Mouse (Mus musculus) C2C12 (cell line): ENCODE measurements at regions not wholly inside any gene's neighbourhood (a gene's known extent, or its start where the extent isn't known, plus 50 kb on each side); places are given as distances from the start of the nearest gene placed in this dataset.

Source experiments
- H3K27me3 ChIP-seq: one replicate; pipeline ENCODE4 v1.6.1; 2011; ENCODE audit not compliant: control insufficient read depth, insufficient read depth, insufficient read length
- H3K36me3 ChIP-seq: one replicate; pipeline ENCODE4 v1.6.1; 2011; ENCODE audit not compliant: control insufficient read depth, insufficient read depth
- H3K4me3 ChIP-seq: one replicate; pipeline ENCODE4 v1.5.1; 2011; ENCODE audit warnings: mild to moderate bottlenecking, control low read depth; ENCODE audit not compliant: poor library complexity, insufficient read depth, severe bottlenecking
- H3K79me2 ChIP-seq: one replicate; pipeline ENCODE4 v1.6.1; 2011; ENCODE audit not compliant: control insufficient read depth, insufficient read depth
- H3K79me3 ChIP-seq: one replicate; pipeline ENCODE4 v1.6.1; 2011; ENCODE audit warnings: low read depth, control low read depth
- H3ac ChIP-seq: one replicate; pipeline ENCODE3; 2011; ENCODE audit warnings: low read depth; ENCODE audit not compliant: control insufficient read depth, insufficient read length
- CEBPB ChIP-seq: IDR thresholded peaks from one replicate; pipeline ENCODE4 v1.6.1; 2011; ENCODE audit warnings: low read depth, mild to moderate bottlenecking, control low read depth, moderate library complexity
- CTCF ChIP-seq: IDR thresholded peaks from one replicate; pipeline ENCODE4 v1.5.1; 2011; ENCODE audit not compliant: control insufficient read depth, insufficient read depth, insufficient read length
- FOSL1 ChIP-seq: IDR thresholded peaks from one replicate; pipeline ENCODE4 v1.8.0; 2011; ENCODE audit warnings: mild to moderate bottlenecking, low read length; ENCODE audit not compliant: poor library complexity, insufficient read depth, severe bottlenecking
- MAX ChIP-seq: IDR thresholded peaks from one replicate; pipeline ENCODE4 v1.6.1; 2011; ENCODE audit warnings: mild to moderate bottlenecking, control low read depth
- MYOD1 ChIP-seq: IDR thresholded peaks from one replicate; pipeline ENCODE4 v1.6.1; 2011; ENCODE audit warnings: low read depth; ENCODE audit not compliant: control insufficient read depth, insufficient read length
- MYOG ChIP-seq: IDR thresholded peaks from one replicate; pipeline ENCODE4 v1.6.1; 2011; ENCODE audit not compliant: control insufficient read depth, insufficient read length; ENCODE audit errors: extremely low read depth
- USF1 ChIP-seq: IDR thresholded peaks from one replicate; pipeline ENCODE4 v1.6.1; 2011; ENCODE audit warnings: low read depth, mild to moderate bottlenecking, control low read depth, moderate library complexity

DNA sequence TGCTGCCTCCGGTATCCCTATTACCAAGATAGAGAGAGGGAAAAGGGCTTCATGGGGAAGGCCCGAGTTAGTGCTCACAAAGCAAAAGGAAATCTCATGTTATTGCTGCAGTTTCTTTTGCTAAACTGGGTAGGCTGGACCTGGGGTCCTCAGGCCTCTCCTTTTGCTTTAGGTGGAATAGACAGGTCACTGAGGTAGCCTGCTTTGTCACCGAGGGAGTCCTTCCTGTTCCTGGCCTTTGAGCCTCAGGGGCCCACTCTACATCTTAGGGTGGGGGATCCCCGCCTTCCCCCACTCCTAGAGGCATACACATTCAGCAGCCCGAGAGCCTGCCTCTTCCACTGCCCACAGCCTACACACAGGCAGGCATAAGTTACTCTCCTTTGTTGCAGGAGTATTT, 435.5 kb upstream of the Tle4 start:
- Histone ChIP-seq H3K36me3 (no peaks in the 10 kb centered on the region), H3K79me2 (no peaks in the 10 kb centered on the region), H3K79me3 (no peaks in the 10 kb centered on the region), H3ac (no peak overlapping the region), H3K4me3 (no peak overlapping the region), H3K27me3 (no peaks in the 10 kb centered on the region)
- TF ChIP-seq FOSL1 (no peak), CTCF (no peak), MAX (no peak), MYOG (no peak), USF1 (no peak), CEBPB (no peak)

- H3K79me3 ChIP-seq, result no peaks in the 10 kb centered on the region
- no peaks in the 10 kb centered on the region for H3K79me2 ChIP-seq
- H3K4me3 ChIP-seq, result no peak overlapping the region
- no peaks in the 10 kb centered on the region for H3K36me3 ChIP-seq
- H3K27me3 ChIP-seq, result no peaks in the 10 kb centered on the region
- TF ChIP-seq CEBPB, result no peak
- H3ac ChIP-seq, result no peak overlapping the region
Measured at GRCm38 (mm10) chr19:15032297-15032947, 434.6 kb upstream of the Tle4 start.

- Histone ChIP-seq H3K36me3 (no peaks in the 10 kb centered on the region), H3K4me3 (no peak overlapping the region), H3K79me2 (no peaks in the 10 kb centered on the region), H3K79me3 (no peaks in the 10 kb centered on the region), H3K27me3 (no peaks in the 10 kb centered on the region), H3ac (no peak overlapping the region)
- TF ChIP-seq FOSL1 (no peak), CEBPB (no peak), MAX (no peak), MYOD1 (no peak)
Measured at GRCm38 (mm10) chr19:15031483-15031882, 433.6 kb upstream of the Tle4 start.

DNA sequence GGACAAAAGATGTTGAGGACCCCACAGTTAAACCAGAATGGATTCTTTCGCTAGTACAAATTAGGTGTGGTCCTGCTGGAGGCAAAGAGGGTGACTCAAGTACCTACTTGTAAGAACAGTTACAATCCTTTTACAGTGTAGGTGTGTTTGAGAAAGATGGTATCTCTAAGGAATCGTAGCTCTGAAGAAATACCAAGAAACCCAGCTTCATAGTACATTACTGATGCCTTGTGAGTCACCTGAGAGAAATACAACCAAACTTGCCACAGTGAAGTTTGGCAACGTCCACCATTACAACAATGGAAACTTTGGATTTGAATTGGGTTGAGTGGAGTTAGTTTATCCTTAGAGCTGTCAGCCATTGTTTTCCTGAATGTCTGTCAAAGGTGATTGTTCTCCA, 405.7 kb upstream of the Tle4 start:
- no peaks in the 10 kb centered on the region for H3K36me3 ChIP-seq

DNA sequence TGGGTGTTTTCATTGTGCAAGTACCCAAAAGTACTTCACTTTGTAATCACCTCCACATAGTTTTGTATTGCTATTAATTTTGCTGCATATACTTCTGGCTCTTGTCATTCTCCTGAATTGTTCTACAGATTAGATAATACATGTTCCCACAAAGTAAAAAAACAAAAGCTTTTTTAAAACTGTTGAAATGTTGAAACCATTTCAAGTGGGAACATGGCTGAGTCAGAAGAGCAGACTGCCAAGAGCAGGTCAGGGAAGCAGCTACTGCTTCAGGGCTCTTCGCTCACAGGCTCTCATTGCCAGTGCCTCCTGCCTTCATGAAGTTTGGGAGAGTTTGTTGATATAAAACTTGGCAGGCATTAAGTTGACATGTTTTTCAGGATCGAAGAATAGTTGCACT, 395.5 kb upstream of the Tle4 start:
- no peaks in the 10 kb centered on the region for H3K79me2 ChIP-seq
- no peak overlapping the region for H3ac ChIP-seq
- no peak overlapping the region for H3K4me3 ChIP-seq
- TF ChIP-seq FOSL1 (no peak), MAX (no peak), USF1 (no peak), CEBPB (no peak), MYOG (no peak), CTCF (no peak), MYOD1 (no peak)
- H3K79me3 ChIP-seq, result no peaks in the 10 kb centered on the region
- H3K36me3 ChIP-seq, result no peaks in the 10 kb centered on the region
- no peaks in the 10 kb centered on the region for H3K27me3 ChIP-seq

More for the DNA sequence above, 405.7 kb upstream of the Tle4 start:
- TF ChIP-seq MYOD1, result no peak
- TF ChIP-seq USF1, result no peak
- TF ChIP-seq CEBPB, result no peak
- no peak for TF ChIP-seq FOSL1
- TF ChIP-seq CTCF, result no peak
- TF ChIP-seq MAX, result no peak
- no peak for TF ChIP-seq MYOG
- Histone ChIP-seq H3K4me3 (no peak overlapping the region), H3K79me2 (no peaks in the 10 kb centered on the region), H3ac (no peak overlapping the region), H3K79me3 (no peaks in the 10 kb centered on the region), H3K27me3 (no peaks in the 10 kb centered on the region)

DNA sequence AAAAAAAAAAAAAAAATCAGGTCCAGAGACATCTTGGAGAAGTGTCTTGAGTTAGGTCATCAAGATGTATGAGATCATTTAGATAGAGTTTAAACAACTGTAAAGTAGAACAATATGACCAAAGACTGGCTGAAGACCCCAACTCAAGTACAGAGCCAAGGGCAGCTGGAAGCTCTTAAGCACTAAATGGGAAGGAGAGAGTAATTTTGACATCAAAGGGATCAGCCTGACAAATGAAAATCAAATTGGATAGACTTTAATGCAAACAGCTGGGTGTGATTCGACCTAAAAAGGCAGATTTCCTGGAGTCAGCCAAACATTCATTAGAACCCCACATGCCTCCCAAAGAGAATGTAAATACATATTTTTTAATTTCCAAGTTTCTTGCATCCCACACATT, 372.3 kb upstream of the Tle4 start:
- H3K79me3 ChIP-seq, result no peaks in the 10 kb centered on the region
- H3ac ChIP-seq, result no peak overlapping the region
- H3K36me3 ChIP-seq, result no peaks in the 10 kb centered on the region
- H3K27me3 ChIP-seq, result no peaks in the 10 kb centered on the region
- no peak overlapping the region for H3K4me3 ChIP-seq
- H3K79me2 ChIP-seq, result no peaks in the 10 kb centered on the region
- no peak for TF ChIP-seq MAX
